Mouse (Mus musculus): ENCODE data around the gene Prnp. TPM values are rescaled to one million over a fixed set of nuclear protein-coding genes. Genes with fewer than 3 reads are reported as not detected.

The Prnp gene
- total RNA-seq, 2 experiments from 2014 or later: 90.8 to 126 TPM

DNA sequence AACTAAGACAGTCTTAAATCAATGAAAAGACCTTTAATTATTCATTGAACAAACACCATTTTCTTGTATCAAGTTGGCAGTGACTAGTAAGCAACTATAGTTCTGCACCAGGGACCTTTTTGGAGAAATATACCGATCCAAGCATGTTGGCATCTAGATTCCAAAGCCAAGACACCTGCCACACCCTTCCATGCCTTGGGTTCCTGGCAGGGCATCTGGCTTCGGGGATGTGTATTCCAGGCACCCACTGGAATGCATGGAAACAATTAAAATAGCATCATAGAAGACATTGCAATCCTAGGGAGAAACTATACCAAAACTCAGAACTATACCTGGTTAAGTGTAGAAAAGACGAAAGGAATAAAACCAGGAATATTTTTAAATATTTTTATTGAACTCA lies 3.5 kb upstream of the Prnp start:
- DNase-seq: no peak

DNA sequence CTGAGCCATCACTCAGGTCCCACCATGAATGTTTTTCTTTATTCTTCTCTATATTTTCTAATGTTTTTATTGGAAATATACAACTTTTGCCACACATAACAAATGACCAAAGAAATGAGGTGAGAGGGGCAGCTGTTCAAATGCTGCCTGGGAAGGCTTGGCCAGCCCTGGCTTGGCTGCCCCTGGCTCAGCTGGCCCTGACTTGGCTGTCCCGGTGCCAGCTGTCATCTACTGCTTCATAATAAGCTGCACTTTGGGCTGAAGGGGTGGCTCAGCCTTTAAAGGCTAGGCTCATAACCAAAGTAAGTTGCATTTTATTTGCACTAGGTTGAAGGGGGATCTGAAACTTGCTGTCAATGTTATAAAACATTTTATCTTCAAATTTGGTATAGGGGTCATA lies 2.9 kb upstream of the Prnp start:
- peak; percentile 67 to 77 for DNase-seq

DNA sequence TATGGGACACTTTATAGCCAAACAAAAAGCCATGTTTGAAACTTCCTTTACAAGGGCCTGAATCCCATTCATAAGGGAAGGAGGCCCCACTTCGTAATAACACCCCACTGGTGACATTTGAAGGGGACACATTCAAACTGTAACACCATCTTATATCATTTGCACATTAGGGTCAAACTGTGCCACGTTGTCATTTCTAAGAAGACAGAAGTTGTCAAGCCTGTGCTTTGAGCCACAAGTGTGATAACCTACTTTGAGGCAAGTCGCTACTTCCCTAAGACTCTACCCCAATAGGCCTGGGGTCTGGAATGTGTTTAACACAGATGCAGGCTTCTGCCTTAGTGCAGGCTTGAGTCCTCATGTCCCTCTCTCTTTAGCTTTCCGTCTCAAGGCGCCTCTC lies 2.4 kb upstream of the Prnp start:
- no peak for DNase-seq

DNA sequence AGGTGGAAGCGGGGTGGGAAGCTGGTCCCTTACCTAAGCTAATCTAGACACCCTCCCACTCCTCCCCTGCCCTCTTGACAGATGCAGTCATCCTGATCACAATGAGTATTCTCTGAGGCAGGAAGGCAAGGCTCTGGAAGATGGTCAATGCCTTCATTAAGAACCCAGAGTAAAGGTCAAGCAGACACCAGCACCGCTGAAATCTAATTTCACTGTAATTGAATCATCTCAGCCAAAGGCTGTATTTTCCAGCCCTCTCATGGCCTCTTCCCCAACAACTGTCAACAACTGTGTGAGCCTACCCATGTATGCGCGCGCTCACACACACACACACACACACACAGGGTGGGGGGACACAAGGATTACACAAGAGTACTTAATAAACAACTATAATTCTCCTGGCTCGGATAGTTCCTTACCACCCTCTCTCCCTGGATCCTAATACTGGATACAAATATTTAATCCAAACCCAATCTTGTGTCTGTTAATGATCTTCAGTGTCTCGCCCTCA lies 1.3 kb upstream of the Prnp start:
- DNase-seq: no peak

DNA sequence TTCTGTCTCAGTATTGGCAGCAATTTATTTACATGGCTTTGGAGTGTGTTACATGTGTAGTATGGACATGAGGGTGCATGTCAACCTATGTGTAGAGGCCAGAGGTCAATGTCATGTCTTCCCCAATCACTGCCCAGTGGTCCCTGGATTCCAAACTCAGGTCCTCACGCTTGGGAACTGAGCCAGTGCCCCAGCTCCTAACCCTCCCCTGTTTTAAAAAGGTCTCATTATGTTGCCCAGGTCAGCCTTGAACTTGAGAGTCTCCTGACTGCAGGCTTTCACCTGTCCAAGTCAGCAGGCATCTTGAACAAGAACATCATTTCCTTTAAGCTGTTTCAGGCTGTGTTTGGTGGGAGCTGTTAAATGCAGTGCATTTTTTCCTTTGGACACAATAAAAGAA lies 822 bp upstream of the Prnp start:
- DNase-seq: no peak

DNA sequence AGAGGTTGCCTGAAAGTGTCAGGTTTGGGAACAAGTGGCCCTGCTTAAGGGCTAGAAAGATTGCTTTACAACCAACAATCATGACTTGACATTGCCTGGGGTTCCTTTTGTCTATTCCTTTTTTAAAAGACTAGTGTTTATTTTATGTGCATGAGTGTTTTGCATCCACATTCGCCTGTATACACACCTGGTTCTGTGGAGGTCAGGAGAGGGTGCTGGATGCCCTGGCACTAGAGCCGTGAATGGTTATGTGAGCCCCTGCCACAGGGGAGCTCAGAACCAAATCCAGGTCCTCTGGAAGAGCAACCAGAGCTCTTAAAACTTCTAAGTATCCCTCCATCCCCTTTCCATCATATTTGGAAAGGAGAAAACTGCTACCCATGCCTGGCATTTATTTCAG lies 1.1 kb downstream of the Prnp start:
- no peak for DNase-seq

DNA sequence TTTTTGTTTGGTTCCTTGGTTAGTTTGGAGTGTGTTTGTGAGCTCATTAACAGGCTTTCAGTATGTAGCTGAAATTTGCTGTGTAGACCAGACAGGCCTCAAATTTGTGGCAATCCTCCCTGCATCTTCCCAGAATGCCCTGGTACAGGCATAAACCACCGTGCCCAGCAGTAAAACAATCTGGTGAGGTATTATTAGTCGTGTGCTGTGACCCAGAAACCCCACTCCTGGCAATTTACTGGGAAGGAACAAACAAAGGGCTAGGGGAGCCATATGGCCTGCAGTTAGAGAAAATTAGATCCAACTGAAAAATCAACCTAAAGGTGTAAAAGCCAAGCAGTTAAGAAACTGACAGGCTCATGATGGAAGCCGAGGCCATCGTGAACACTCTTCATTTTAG lies 1.6 kb downstream of the Prnp start:
- DNase-seq: no peak

DNA sequence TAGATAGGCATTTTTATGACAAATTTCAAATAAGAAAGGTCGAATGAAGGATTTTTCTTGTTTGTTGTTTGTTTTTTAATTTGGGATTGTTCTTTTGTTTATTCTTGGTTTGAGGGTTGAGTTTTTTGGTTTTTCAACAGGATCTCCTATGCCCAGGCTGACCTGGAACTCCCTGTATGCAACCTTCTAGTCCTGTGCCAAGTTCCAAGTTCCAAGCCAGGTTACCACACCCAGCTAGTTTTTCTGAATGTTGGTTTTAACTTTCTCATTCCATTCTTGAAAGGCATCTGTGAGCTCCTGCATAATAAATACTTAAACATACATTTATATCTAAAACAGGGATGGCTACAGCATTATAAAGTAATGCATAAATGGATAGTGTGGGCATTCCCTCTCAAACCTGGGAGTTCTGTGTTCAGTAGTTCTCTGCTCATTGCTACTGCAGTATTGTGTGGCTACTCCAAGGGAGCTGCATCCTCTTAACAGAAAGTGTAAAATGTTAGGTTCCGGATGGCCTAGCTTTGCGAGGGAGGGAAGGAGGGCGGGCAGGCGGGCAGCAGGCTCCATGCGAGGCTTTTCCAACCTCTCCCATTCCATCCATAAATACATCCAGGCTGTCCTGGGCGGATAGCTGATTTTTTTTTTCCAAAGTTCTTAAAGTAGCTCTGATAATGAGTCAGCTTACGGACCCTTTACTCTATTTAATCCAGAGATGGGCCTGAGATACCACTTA lies 3.0 kb downstream of the Prnp start:
- no peak for DNase-seq

DNA sequence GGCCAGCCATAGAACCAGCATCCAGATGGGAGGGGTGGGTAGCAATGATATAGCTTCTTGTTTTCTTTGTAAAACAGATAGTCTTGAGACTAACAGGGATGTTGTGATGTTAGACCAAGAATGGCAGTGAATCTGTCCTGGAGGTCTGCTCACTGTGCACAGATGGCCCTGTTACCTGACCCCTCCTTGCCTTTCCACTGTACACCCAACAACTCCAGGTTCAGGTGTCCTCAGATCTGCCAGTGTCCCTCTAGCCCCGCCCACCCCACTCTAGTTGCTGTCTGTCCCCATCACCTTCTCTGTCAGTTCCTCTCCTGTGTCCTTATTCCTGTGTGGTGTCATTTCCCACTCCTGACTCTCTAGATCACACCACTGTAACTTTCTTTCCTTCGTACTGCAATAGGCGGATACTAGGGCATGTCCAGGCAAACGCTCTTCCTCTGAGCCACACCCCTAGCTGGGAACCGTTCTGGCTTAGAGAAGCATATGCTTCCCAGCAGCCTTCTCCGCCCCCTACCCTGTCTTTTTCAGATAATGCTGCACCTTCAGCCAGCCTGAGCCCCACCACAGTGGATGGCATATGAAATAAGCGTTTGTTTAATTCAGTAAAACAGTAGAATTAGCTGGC lies 22.7 kb downstream of the Prnp start:
- no peak for DNase-seq

DNA sequence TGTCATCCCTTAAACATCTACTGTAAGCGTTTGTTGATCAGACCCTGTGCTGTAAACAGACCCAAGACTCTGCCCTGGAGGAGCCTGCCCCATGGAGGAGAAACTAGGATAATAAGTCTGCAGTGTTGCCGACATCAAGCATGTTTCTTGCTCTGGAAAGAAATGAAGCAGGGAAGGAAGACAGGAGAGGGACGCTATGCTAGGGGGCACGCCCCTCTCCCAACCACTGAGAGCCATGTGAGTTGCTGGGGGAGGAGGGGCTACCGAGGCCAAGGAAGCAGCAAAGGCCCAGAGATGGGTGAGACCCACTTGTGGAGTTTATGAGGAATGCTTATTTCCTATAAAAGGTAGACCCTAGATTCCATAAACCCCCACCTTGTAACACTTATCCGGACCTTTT lies 23.3 kb downstream of the Prnp start:
- no peak for DNase-seq

DNA sequence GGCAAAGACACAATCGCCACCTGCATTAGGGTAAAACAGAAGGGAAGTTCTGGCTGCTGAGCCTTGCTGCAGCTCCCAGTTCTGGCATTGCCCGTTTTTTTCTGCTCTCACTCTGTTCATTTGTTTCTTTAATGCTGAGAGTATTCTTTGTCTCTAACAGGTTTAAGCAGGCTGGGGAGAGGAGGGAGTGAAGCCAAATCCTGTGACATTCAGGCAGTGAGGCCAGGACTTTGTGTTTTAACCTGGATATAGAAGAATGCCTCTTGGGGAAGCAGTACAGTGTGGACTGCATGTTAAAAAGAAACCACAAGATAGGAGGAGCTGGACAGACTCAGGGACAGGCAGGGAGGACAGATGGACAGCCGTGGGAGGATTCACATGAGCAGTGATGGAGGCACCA lies 23.9 kb downstream of the Prnp start:
- DNase-seq: no peak

DNA sequence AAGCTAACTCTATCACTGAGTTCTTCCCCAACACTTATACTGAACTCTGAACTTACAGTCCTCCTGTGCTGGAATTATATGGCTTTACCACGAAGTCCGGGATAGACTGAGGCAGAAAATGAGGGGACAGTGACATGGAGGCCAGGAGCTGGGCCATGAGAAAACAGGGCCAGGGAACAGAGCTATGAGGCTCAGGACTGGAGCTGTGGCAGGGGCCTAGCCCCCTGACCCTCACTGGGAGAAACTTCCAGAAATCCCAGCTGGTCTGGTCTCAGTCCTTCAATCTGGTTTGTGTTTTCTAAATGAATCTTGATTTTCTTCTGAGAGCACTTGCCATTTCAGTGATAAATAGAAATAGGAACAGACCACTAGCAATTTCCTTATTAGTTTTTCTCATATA lies 24.5 kb downstream of the Prnp start:
- no peak for DNase-seq

DNA sequence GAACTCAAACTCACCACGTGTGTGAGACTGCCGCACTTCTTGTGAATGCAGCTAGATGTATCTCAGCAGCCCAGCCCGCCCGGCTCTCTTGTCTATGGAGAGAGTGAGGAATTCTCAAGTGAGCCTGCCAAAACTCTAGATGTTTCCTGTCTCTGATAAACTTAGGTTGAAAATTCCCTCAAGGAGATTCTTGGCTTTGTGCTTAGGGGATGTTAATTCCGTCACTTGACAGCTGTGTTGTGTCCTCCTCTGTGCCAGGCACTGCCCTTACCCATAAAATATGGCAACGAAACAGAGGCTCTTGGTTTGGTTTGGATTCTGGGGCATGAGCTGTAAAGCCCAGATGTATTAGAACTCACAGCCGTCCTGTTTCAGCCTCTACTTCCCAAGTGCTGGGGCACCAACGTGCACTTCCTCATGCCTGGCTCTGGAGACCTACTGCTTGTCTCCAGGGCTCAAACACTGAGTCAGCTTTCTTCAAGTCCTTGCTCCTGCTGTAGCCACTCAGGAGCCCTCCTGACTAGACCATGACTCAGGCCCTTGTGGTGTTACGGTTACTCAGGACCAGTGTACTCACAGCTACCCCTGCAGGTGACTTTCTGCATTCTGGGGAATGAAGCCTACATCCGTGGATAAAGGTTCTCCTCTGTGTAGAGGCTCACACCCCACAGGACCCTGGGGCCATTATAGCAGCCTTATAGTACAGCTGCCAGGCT lies 25.8 kb downstream of the Prnp start:
- DNase-seq: peak; percentile 56 to 63

DNA sequence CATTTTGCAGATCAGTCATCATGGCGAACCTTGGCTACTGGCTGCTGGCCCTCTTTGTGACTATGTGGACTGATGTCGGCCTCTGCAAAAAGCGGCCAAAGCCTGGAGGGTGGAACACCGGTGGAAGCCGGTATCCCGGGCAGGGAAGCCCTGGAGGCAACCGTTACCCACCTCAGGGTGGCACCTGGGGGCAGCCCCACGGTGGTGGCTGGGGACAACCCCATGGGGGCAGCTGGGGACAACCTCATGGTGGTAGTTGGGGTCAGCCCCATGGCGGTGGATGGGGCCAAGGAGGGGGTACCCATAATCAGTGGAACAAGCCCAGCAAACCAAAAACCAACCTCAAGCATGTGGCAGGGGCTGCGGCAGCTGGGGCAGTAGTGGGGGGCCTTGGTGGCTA lies 26.7 kb downstream of the Prnp start:
- no peak for DNase-seq

DNA sequence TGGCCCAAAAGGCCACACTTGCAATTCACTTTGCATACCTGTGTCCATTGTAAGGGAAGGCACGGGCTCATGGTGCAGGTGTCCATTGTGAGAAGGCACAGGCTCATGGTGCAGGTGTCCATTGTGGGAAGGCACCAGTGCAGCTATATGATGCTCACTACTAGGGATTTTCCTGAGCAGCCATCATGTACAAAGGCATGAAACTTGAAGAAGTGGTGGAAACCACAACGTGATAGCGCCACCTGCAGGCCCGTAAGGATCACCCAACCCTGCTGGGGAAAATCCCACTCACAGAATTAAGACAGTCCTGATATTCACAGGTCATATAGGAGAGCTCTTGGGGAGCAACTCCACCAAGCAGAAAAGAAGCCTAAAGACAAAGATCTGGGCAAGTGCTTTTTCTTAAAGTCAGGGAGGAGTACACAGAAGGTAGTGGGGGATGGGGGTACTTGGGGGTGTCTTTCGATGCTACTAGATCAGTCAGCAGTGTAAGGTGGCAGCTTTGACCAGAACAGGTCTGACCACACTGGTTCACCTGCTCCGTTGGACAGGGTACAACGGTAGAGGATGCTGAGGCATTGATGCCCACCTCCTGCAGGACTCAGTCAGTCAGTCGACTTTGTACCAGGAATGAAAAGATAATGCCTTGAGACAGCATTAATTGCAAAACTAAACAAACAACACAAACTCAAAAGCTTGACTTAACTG lies 29.8 kb downstream of the Prnp start:
- DNase-seq: peak; percentile 50 to 68

DNA sequence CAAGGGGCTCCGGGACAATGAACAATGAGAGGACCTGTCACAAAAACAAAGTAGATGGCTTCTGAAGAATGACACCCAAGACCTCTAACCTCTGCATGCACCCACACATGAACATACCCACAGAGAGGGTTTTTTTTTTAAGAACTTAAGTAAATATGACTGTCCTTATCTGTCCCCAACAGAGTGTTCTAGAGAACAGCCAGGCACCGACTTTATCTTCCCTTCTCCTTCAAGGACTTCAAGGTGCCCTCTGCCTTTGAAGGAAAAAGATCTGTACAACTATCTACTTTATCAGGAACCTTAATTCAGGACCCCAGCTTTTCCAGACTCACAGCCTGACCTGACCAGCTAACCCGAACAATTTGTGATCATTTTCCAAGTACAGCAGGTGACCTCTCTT lies 30.8 kb downstream of the Prnp start:
- DNase-seq: no peak

DNA sequence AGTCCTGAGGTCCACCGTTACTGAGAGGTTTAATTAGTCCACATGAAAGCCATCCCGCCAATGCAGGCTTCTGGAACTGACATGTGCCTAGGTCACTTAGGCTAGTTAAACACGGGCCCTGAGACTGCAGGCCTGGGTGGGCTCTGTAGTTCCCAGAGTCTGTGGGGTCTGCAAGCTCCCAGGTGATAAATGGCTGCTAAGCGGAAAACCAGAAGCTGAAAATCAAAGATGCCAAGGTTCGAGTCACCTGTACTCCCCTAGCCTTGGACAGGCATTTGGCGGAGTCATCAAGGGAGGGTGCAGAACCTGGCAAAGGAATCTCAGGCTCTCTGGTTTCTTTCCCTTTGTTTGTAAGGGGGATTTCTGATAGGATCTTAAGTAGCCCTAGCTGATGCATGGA lies 31.8 kb downstream of the Prnp start:
- DNase-seq: no peak

DNA sequence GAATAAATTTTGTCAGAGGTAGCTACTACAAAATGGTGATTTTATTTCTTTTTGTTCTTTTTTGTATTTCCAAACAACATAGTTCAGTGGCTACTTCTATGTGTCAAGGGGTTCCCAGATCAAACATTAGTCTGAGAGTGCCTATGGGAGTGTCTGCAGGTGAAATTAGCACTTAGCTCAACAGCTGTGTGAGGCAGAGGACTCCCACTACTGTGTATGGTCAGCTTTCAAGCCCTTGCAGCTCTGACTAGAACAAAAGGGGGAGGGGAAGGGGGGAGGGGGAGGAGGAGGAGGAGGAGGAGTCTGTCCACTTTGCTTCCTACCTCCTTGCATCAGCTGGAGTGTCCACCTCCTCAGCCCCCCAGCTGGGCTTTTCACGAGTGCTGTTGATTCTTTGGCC lies 34.6 kb downstream of the Prnp start:
- DNase-seq: no peak

DNA sequence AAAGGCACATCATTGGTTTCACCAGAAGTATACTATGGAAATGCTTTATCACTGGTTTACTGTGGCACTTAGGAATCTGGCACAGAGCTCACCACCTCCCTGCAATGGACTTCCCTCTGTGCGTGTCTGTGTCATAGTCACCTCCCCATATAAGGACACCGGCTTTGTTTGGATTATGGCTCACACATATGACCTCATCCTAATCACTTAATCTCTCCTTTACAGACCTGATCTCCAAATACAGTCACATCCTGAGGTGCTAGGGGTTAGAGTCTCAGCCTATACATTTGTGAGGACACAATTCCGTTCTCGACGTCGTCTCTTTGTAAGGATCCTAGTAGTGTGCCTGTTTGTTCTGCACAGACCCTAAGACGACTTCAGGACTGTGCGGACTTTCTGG lies 35.5 kb downstream of the Prnp start:
- no peak for DNase-seq

DNA sequence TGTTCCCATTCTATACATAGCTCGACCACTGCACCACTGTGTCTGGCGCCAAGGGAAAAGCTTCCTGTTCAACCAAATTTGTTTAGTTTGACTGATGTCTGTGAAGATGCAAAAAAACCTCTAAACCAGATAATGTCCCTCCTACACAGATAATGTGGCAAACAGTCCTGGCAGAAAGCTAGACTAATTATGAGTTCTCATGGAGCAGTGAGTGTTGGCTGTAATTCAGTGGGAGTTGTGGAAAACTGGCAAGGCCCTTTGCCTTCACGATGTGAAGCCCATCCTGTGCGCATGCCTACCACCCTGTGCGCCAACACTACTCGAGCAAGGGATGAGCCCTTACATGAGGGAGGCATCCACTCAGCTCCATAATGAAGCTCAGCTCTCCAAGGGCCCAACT lies 36.0 kb downstream of the Prnp start:
- DNase-seq: no peak

DNA sequence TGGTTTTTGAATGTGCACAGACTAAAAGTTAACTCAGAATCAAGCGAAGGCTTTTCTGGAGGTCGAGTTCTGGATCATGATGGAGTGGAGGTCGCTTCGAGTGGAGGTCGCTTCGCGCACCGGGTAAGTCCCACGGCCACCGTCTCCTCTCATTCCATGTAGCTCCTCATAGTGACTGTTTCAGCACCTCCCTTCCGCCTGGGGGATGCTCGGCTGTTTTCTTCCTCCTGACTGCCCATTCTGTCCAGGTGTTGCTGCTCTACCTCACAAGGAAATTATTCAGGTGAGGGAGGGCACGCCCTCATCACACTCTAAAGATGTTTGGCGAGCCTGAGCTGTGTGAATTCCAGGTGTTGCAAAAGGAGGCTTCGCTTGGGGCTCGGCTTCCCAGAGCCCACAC lies 36.6 kb downstream of the Prnp start:
- no peak for DNase-seq

DNA sequence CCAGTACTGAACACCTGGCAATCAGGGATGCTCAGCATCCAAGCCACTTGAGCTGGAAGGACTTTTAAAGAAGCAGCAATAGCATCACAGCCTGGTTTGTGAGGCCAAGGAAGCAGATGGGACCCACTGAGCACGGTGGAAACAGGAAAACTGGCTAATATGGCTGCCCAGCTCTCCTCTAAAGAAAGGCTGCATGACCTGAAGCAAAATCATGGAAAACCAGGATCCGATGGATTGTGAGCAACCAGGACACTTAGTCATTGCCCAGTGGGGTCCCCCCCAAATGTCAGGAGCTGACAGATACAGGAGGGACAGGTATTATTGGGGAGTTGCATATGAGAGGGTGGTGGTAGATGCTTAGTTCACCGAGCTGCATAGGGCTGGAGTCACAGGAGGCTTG lies 38.4 kb downstream of the Prnp start:
- no peak for DNase-seq
